In the genomic region with DNA sequence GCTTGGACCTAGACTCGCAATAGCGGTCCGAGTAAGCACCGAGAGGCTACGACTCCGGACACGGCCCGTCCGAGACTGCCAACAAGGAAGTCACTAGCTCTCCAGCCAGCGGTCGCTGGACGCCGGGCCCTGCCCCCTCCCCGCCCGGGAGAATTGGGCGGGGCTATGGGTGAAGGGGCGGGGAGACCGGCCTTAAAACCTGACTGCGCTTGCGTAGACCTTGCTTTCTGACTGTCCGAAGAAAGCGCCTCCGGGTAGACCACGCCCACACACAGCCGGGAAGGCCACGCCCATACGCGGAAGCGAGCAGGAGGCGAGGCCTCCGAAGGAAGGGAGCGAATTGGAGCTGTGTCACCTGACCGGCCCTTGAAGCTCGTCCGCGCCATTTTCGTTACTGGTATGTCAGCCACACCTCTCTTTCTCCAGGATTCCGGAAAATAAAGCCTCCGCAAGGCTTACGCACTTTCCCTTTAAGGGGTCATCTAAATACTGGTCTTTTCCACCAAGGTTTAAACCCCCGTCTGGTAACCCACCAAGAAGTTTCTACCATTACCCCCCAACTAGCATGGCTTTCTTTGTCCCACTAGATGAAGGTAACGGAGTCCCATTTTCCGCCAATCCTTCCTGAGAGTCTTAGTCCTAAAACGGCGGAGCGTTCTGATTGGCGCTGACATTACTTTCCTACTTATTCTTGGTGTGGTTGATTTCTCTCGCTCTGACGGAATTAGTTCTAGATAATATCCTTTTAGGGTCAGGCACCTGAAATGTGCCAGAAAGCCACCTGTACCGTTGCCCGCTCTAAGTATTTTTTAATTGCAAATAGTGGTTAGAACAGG, we compare ENCODE assay signal across 7 mouse cellular contexts. TPM values are rescaled to one million over a fixed set of nuclear protein-coding genes. Genes with fewer than 3 reads are reported as not detected.
DNase-seq lines count a peak whose midpoint lies in the region; ATAC-seq and TF ChIP-seq lines count a peak whose summit lies in the region.

A gene (minus strand): TSS at position 141 of the 836 bp plus-strand sequence.

- H3K27me3 ChIP-seq in intestine, postnatal 0 days (replicated peaks; ENCODE audit: control insufficient read depth, insufficient read depth, low read length): peaks cover 4% of the 10 kb centered on the region; the same call in 1 of the 2 replicates
- peaks cover 47% of the 10 kb centered on the region for H3K27me3 ChIP-seq in midbrain, embryonic 12.5 days
- no peaks in the 10 kb centered on the region for H3K27me3 ChIP-seq in small intestine, adult 2 months (ENCODE audit: control insufficient read depth, insufficient read depth, low read length)

- H3K9me3 ChIP-seq in intestine, postnatal 0 days (ENCODE audit: control insufficient read depth): no peaks in the 10 kb centered on the region
- no peaks in the 10 kb centered on the region for H3K9me3 ChIP-seq in midbrain, embryonic 12.5 days

- intact Hi-C loops in left cerebral cortex, postnatal 4 days (cut with DNase I): no loop called here

- DNase-seq in adrenal gland, adult 8-10 months: peak; percentile 100
- DNase-seq in embryo, embryonic 9.5 days (ENCODE audit: extremely low spot score): peak; percentile 100
- DNase-seq in gonadal fat pad, adult 2 months (ENCODE audit: low read depth): peak; percentile 46
- DNase-seq in left cerebral cortex, postnatal 4 days: peak; percentile 99

- H3K4me1 ChIP-seq in intestine, postnatal 0 days (replicated peaks; ENCODE audit: control insufficient read depth, insufficient read depth, low read length): no peaks in the 10 kb centered on the region; the same call in 1 of the 2 replicates
- H3K4me1 ChIP-seq in midbrain, embryonic 12.5 days: peaks cover 10% of the 10 kb centered on the region; the same call in 1 of the 2 replicates
- H3K4me1 ChIP-seq in small intestine, adult 2 months (ENCODE audit: control insufficient read depth, insufficient read depth, insufficient read length, low read length): no peaks in the 10 kb centered on the region

- peak within 1 kb of the TSS; percentile 93 for H3K4me2 ChIP-seq in intestine, postnatal 0 days (replicated peaks; ENCODE audit: low read depth)
- peak within 1 kb of the TSS; percentile 92 for H3K4me2 ChIP-seq in midbrain, embryonic 12.5 days (replicated peaks)

- no peaks in the 10 kb centered on the region for H3K36me3 ChIP-seq in intestine, postnatal 0 days (ENCODE audit: control insufficient read depth, insufficient read depth)
- no peaks in the 10 kb centered on the region for H3K36me3 ChIP-seq in midbrain, embryonic 12.5 days
- no peaks in the 10 kb centered on the region for H3K36me3 ChIP-seq in small intestine, adult 2 months (ENCODE audit: control insufficient read depth, insufficient read depth, low read length)

- TF ChIP-seq CTCF in intestine, postnatal 0 days (IDR thresholded peaks at IDR 0.05; ENCODE audit: low read depth): no peak
- no peak for TF ChIP-seq CTCF in small intestine, adult 2 months (IDR thresholded peaks at IDR 0.05; ENCODE audit: extremely low read depth, insufficient read length, insufficient replicate concordance, low read depth, low read length)

- peak within 1 kb of the TSS; percentile 37; the same call in 1 of the 2 replicates for H3K27ac ChIP-seq in intestine, postnatal 0 days (ENCODE audit: low read depth, low read length)
- no peak within 1 kb of the TSS for H3K27ac ChIP-seq in midbrain, embryonic 12.5 days (replicated peaks)
- H3K27ac ChIP-seq in small intestine, adult 2 months (ENCODE audit: insufficient read depth, low read depth, low read length): peak within 1 kb of the TSS; percentile 73

- TF ChIP-seq POLR2A in small intestine, adult 2 months (IDR thresholded peaks at IDR 0.05; ENCODE audit: low read depth, low read length): 0 out of 2 replicates have a peak, but pooled peaks have one; percentile 68

- H3K9ac ChIP-seq in intestine, postnatal 0 days (ENCODE audit: low read depth, low read length): peak within 1 kb of the TSS; percentile 48
- peak within 1 kb of the TSS; percentile 51 for H3K9ac ChIP-seq in midbrain, embryonic 12.5 days (replicated peaks)

- WGBS in intestine, postnatal 0 days: under 1% methylated on average over 51 of the region's 51 CpGs
- under 1% methylated on average over 51 of the region's 51 CpGs for WGBS in midbrain, embryonic 12.5 days
- WGBS in small intestine, adult 2 months: under 1% methylated on average over 51 of the region's 51 CpGs

- ATAC-seq in intestine, postnatal 0 days: peak; percentile 99
- peak; percentile 97 for ATAC-seq in midbrain, embryonic 12.5 days (ENCODE audit: low FRiP score, low read depth)

- peak within 1 kb of the TSS; percentile 83 for H3K4me3 ChIP-seq in intestine, postnatal 0 days (ENCODE audit: low read depth, low read length)
- peak within 1 kb of the TSS; percentile 61 for H3K4me3 ChIP-seq in midbrain, embryonic 12.5 days
- H3K4me3 ChIP-seq in small intestine, adult 2 months (ENCODE audit: low read depth, low read length): peak within 1 kb of the TSS; percentile 84

RNA-seq across cellular contexts. Expression of the gene that starts here (rescaled TPM):
- 10 to 100 TPM; 43.7 to 73.2 (median 54.2) TPM for total RNA-seq in adrenal gland, adult 8-10 months (2022)
- 14.6 and 19.0 TPM in 2 replicates for polyA plus RNA-seq in gonadal fat pad, adult 2 months (2012; rRNA removed)
- 40.3 and 45.4 TPM in 2 replicates for polyA plus RNA-seq in intestine, postnatal 0 days (2015; fragmentation: Nextera tagmentation; extraction: Ambion mirVana)
- total RNA-seq in left cerebral cortex, postnatal 4 days (2021): 1 to 10 TPM; 4.5 to 4.9 TPM
- polyA plus RNA-seq in midbrain, embryonic 12.5 days (2016; fragmentation: Nextera tagmentation; extraction: Ambion mirVana): 6.8 and 7.9 TPM in 2 replicates
- polyA plus RNA-seq in small intestine, adult 2 months (2012; rRNA removed): 2.7 and 6.5 TPM in 2 replicates

Comparison
In these comparisons a context has a peak if more than half of its experiments do, and no peak if none do; other contexts are left out.
1. RNA of the gene that starts here (total RNA-seq): 43.7 to 73.2 TPM in adrenal gland, adult 8-10 months; 4.5 to 4.9 TPM in left cerebral cortex, postnatal 4 days; every median in the first group is over 4 times any median in the second.
2. DNase-seq: peak in every context shown above with its lines; median percentile 100 in adrenal gland, adult 8-10 months; 100 in embryo, embryonic 9.5 days; 99 in left cerebral cortex, postnatal 4 days; 46 in gonadal fat pad, adult 2 months.
3. Peak in every context shown above with its lines, with median percentiles within 50 percentile points of each other: H3K4me3 ChIP-seq.